Mouse (Mus musculus) adrenal gland, postnatal 36 days (tissue): ENCODE results near the gene Ciz1. TPM values are rescaled to one million over a fixed set of nuclear protein-coding genes. Genes with fewer than 3 reads are reported as not detected.
"Not testable (repeated sequence)": the region's sequence is repeated elsewhere in the genome, so short reads cannot be mapped to it uniquely, and the experiment has no call there.

Experiments
- DNase-seq, 2 experiments: peaks; one replicate each; pipeline ENCODE4 v3.0.0; 2021; ENCODE audit warnings: mixed read lengths in 1 of 2
- total RNA-seq, 2 experiments: library from RNA; stranded (reverse); gene quantifications; 2 replicates each; pipeline ENCODE4 v1.2.3; 2021

The Ciz1 gene
- total RNA-seq, 2 experiments from 2014 or later: 59.8 to 66.2 TPM

- DNase-seq: no peak
Measured at GRCm38 (mm10) chr2:32347019-32347418, 5.1 kb upstream of the Ciz1 start.

- DNase-seq: no peak
Measured at GRCm38 (mm10) chr2:32348311-32348710, 3.8 kb upstream of the Ciz1 start.

- no peak for DNase-seq
Measured at GRCm38 (mm10) chr2:32349625-32350255, 2.4 kb upstream of the Ciz1 start.

GRCm38 (mm10) chr2:32350471-32351051, 1.6 kb upstream of the Ciz1 start:
- DNase-seq: no peak

GRCm38 (mm10) chr2:32351471-32351961, 611 bp upstream of the Ciz1 start:
- DNase-seq: no peak

GRCm38 (mm10) chr2:32353007-32353542, 948 bp downstream of the Ciz1 start, which contains the start of gene Dnm1:
Dnm1 (minus strand) TSS chr2:32353338.
- peak; percentile 91 to 93 for DNase-seq

- no peak for DNase-seq
Measured at GRCm38 (mm10) chr2:32353836-32354235, 1.7 kb downstream of the Ciz1 start.

GRCm38 (mm10) chr2:32354336-32354895, 2.3 kb downstream of the Ciz1 start:
- no peak for DNase-seq

GRCm38 (mm10) chr2:32356216-32356615, 4.1 kb downstream of the Ciz1 start:
- DNase-seq: no peak

GRCm38 (mm10) chr2:32357710-32358109, 5.6 kb downstream of the Ciz1 start:
- no peak for DNase-seq

GRCm38 (mm10) chr2:32358381-32358780, 6.3 kb downstream of the Ciz1 start:
- no peak for DNase-seq

GRCm38 (mm10) chr2:32360741-32361140, 8.6 kb downstream of the Ciz1 start:
- peak; percentile 84 to 89 for DNase-seq

GRCm38 (mm10) chr2:32361437-32361836, 9.3 kb downstream of the Ciz1 start:
- DNase-seq: peak; percentile 79 to 87

- DNase-seq: not testable (repeated sequence)
Measured at GRCm38 (mm10) chr2:32362274-32362673, 10.1 kb downstream of the Ciz1 start.

GRCm38 (mm10) chr2:32362817-32363340, 10.8 kb downstream of the Ciz1 start:
- peak; percentile 95 to 96 for DNase-seq

- peak in 1 of 2 experiments; percentile 60 for DNase-seq
Measured at GRCm38 (mm10) chr2:32363376-32364106, 11.4 kb downstream of the Ciz1 start.

- DNase-seq: no peak
Measured at GRCm38 (mm10) chr2:32364121-32364520, 12.0 kb downstream of the Ciz1 start.

GRCm38 (mm10) chr2:32367315-32367714, 15.2 kb downstream of the Ciz1 start:
- DNase-seq: no peak

GRCm38 (mm10) chr2:32374191-32374590, 22.1 kb downstream of the Ciz1 start:
- no peak for DNase-seq

- no peak for DNase-seq
Measured at GRCm38 (mm10) chr2:32375317-32375940, 23.3 kb downstream of the Ciz1 start.

GRCm38 (mm10) chr2:32376963-32377362, 24.8 kb downstream of the Ciz1 start:
- no peak for DNase-seq
